Mouse (Mus musculus): Measurements from ENCODE around the gene Olfr224. TPM values are rescaled to one million over a fixed set of nuclear protein-coding genes. Genes with fewer than 3 reads are reported as not detected.

Olfr224 gene
- not detected in 2 replicates for polyA plus RNA-seq (2015; fragmentation: Nextera tagmentation; extraction: Ambion mirVana)

DNA sequence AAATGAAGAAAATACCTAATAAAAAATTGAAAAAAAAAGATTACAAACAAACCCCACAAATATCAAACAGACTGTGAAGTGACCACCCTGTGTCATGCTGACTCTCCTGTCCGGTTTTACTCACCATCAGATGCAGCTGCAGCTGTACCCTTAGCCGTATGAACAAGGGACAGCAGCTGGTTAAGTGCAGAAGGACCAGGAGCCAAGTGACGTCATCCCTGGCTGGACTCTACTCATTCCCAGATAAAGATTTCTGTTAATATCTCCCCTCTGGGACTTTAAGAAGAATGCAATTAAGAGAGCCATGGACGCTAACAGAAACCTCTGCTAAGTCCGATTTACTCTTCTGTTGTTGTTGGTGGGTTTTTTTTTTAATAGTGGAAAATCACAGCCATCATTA lies at the start of gene Olfr224:
TSS of gene Olfr224 (minus strand) at position 149 of the 400 bp plus-strand sequence.
- WGBS, result 67% methylated on average over 5 of the region's 5 CpGs
- Histone ChIP-seq H3K27ac (ENCODE audit: low read length) (no peak within 1 kb of the TSS), H3K4me3 (ENCODE audit: low read length) (no peak within 1 kb of the TSS), H3K4me1 (ENCODE audit: insufficient read depth, low read length) (no peaks in the 10 kb centered on the region), H3K9ac (replicated peaks; ENCODE audit: low read length) (no peak within 1 kb of the TSS), H3K4me2 (replicated peaks; ENCODE audit: low read depth, low read length) (no peak within 1 kb of the TSS), H3K36me3 (ENCODE audit: insufficient read depth, low read length) (no peaks in the 10 kb centered on the region), H3K9me3 (ENCODE audit: low read length) (no peaks in the 10 kb centered on the region), H3K27me3 (ENCODE audit: insufficient read depth, low read length) (no peaks in the 10 kb centered on the region)
- no peak for ATAC-seq (ENCODE audit: low FRiP score, low TSS enrichment)

DNA sequence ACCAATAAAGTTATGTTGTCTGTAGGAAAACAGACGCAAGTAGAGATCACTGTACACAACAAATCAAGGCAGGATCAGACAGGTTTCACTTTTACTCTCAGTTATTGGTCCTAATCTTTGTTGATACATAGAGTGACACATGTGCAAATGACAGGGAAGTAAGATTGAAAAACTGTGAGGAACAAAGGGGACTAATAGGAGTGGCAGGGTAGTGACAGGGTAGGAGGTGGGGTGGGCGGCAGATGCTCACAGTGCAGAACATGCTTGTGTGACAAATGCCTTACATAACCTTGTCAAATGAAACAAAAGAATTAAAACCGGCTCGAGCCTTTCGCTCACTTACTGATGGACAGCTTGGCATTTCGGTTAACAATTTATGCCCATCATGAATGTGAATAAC lies 48.4 kb upstream of the Olfr224 start:
- H3K27ac ChIP-seq (ENCODE audit: low read length), result no peak overlapping the region
- no peaks in the 10 kb centered on the region for H3K36me3 ChIP-seq (ENCODE audit: insufficient read depth, low read length)
- no peaks in the 10 kb centered on the region for H3K4me1 ChIP-seq (ENCODE audit: insufficient read depth, low read length)
- WGBS, result 81% methylated on average over 6 of the region's 6 CpGs
- H3K4me2 ChIP-seq (replicated peaks; ENCODE audit: low read depth, low read length), result no peak overlapping the region
- H3K9ac ChIP-seq (replicated peaks; ENCODE audit: low read length), result no peak overlapping the region
- no peaks in the 10 kb centered on the region for H3K27me3 ChIP-seq (ENCODE audit: insufficient read depth, low read length)
- no peak overlapping the region for H3K4me3 ChIP-seq (ENCODE audit: low read length)
- H3K9me3 ChIP-seq (ENCODE audit: low read length), result no peaks in the 10 kb centered on the region
- ATAC-seq (ENCODE audit: low FRiP score, low TSS enrichment), result no peak

DNA sequence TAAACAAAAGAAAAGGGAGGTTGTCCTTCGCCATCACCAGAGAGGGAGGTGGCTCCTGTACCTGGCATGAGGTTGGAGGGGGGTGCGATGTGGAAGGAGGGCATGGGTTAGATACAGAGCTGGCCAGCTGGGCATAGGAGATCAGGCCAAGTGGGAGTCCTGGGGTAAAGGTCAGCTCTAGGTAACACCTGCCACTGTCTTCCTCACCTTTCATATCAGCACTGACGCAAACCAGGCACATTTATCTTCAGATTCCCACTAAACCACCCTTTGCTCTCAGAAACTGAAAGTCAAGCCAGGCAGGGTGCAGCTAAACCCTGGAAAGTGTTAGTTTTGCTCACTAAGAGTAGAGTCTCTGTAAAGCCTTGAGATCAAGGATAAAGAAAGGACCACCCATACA lies 48.0 kb upstream of the Olfr224 start:
- no peaks in the 10 kb centered on the region for H3K9me3 ChIP-seq (ENCODE audit: low read length)
- H3K4me3 ChIP-seq (ENCODE audit: low read length), result no peak overlapping the region
- no peaks in the 10 kb centered on the region for H3K4me1 ChIP-seq (ENCODE audit: insufficient read depth, low read length)
- H3K36me3 ChIP-seq (ENCODE audit: insufficient read depth, low read length), result no peaks in the 10 kb centered on the region
- ATAC-seq (ENCODE audit: low FRiP score, low TSS enrichment), result no peak
- H3K4me2 ChIP-seq (replicated peaks; ENCODE audit: low read depth, low read length), result no peak overlapping the region
- H3K27me3 ChIP-seq (ENCODE audit: insufficient read depth, low read length), result no peaks in the 10 kb centered on the region
- WGBS, result 77% methylated on average over 3 of the region's 3 CpGs
- H3K9ac ChIP-seq (replicated peaks; ENCODE audit: low read length), result no peak overlapping the region
- H3K27ac ChIP-seq (ENCODE audit: low read length), result no peak overlapping the region

DNA sequence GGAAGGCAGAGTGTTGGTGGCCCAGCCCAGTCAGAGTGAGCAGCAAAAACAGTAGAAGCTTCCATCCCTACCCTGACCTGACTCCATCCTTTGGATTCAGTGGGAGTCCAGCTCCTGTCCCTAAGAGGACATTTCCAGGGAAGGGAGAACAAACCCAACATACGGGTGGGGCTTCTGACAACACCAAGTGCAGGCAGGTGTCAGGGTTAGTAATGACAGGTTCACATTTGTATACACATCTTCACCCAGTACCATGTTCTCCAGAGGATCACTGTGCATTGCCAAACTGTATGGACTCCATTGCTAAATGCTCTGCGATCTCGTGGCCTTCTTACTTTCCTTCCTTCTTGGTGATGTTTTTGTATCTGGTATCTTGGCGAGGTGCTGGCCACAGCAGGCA lies 45.6 kb upstream of the Olfr224 start, which contains the start of gene 2210407C18Rik:
TSS of gene 2210407C18Rik (minus strand) at position 101 of the 400 bp plus-strand sequence.
- no peak for ATAC-seq (ENCODE audit: low FRiP score, low TSS enrichment)
- Histone ChIP-seq H3K4me1 (ENCODE audit: insufficient read depth, low read length) (no peaks in the 10 kb centered on the region), H3K36me3 (ENCODE audit: insufficient read depth, low read length) (no peaks in the 10 kb centered on the region), H3K4me3 (ENCODE audit: low read length) (no peak within 1 kb of the TSS), H3K4me2 (replicated peaks; ENCODE audit: low read depth, low read length) (no peak within 1 kb of the TSS), H3K27ac (ENCODE audit: low read length) (no peak within 1 kb of the TSS), H3K9me3 (ENCODE audit: low read length) (no peaks in the 10 kb centered on the region), H3K9ac (replicated peaks; ENCODE audit: low read length) (no peak within 1 kb of the TSS), H3K27me3 (ENCODE audit: insufficient read depth, low read length) (no peaks in the 10 kb centered on the region)
- WGBS, result 95% methylated on average over 4 of the region's 4 CpGs

DNA sequence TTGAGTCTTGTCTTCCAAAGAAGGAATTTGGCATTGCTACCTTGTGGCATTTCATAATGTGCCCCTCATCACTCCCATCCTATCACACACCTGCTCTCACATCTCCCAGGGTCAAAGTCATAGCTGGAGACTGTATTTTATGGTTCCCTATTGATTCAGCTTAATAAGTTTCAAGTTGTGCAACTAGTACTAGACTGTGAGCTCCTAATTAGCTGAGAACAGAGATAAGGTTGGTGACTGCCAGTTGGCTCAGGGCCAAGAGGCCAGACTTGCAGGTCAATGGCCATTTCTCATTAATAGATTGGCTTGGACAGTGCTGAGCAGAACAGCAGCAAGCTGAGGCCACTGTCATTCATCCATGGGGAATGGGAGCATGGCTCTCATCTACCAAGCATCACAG lies 44.2 kb upstream of the Olfr224 start:
- Histone ChIP-seq H3K9me3 (ENCODE audit: low read length) (no peaks in the 10 kb centered on the region), H3K27ac (ENCODE audit: low read length) (no peak overlapping the region), H3K4me1 (ENCODE audit: insufficient read depth, low read length) (no peaks in the 10 kb centered on the region), H3K27me3 (ENCODE audit: insufficient read depth, low read length) (no peaks in the 10 kb centered on the region), H3K9ac (replicated peaks; ENCODE audit: low read length) (no peak overlapping the region), H3K4me2 (replicated peaks; ENCODE audit: low read depth, low read length) (no peak overlapping the region), H3K36me3 (ENCODE audit: insufficient read depth, low read length) (no peaks in the 10 kb centered on the region), H3K4me3 (ENCODE audit: low read length) (no peak overlapping the region)
- no peak for ATAC-seq (ENCODE audit: low FRiP score, low TSS enrichment)

- no peak overlapping the region for H3K27ac ChIP-seq (ENCODE audit: low read length)
- WGBS, result 49% methylated on average over 3 of the region's 3 CpGs
- no peak overlapping the region for H3K4me2 ChIP-seq (replicated peaks; ENCODE audit: low read depth, low read length)
- H3K36me3 ChIP-seq (ENCODE audit: insufficient read depth, low read length), result no peaks in the 10 kb centered on the region
- H3K9me3 ChIP-seq (ENCODE audit: low read length), result no peaks in the 10 kb centered on the region
- H3K9ac ChIP-seq (replicated peaks; ENCODE audit: low read length), result no peak overlapping the region
- H3K27me3 ChIP-seq (ENCODE audit: insufficient read depth, low read length), result no peaks in the 10 kb centered on the region
- no peaks in the 10 kb centered on the region for H3K4me1 ChIP-seq (ENCODE audit: insufficient read depth, low read length)
- H3K4me3 ChIP-seq (ENCODE audit: low read length), result no peak overlapping the region
- ATAC-seq (ENCODE audit: low FRiP score, low TSS enrichment), result no peak
Measured at GRCm38 (mm10) chr11:58613359-58613758, 43.0 kb upstream of the Olfr224 start.

GRCm38 (mm10) chr11:58607030-58607429 lies 36.7 kb upstream of the Olfr224 start:
- H3K36me3 ChIP-seq (ENCODE audit: insufficient read depth, low read length), result no peaks in the 10 kb centered on the region
- no peak overlapping the region for H3K27ac ChIP-seq (ENCODE audit: low read length)
- no peaks in the 10 kb centered on the region for H3K9me3 ChIP-seq (ENCODE audit: low read length)
- no peak overlapping the region for H3K4me2 ChIP-seq (replicated peaks; ENCODE audit: low read depth, low read length)
- no peak overlapping the region for H3K4me3 ChIP-seq (ENCODE audit: low read length)
- H3K27me3 ChIP-seq (ENCODE audit: insufficient read depth, low read length), result no peaks in the 10 kb centered on the region
- no peaks in the 10 kb centered on the region for H3K4me1 ChIP-seq (ENCODE audit: insufficient read depth, low read length)
- H3K9ac ChIP-seq (replicated peaks; ENCODE audit: low read length), result no peak overlapping the region
- no peak for ATAC-seq (ENCODE audit: low FRiP score, low TSS enrichment)
- WGBS, result 71% methylated on average over 6 of the region's 6 CpGs

- 92% methylated on average over 12 of the region's 12 CpGs for WGBS
- Histone ChIP-seq H3K9ac (replicated peaks; ENCODE audit: low read length) (no peak overlapping the region), H3K9me3 (ENCODE audit: low read length) (no peaks in the 10 kb centered on the region), H3K27me3 (ENCODE audit: insufficient read depth, low read length) (no peaks in the 10 kb centered on the region), H3K4me2 (replicated peaks; ENCODE audit: low read depth, low read length) (no peak overlapping the region), H3K4me3 (ENCODE audit: low read length) (no peak overlapping the region), H3K36me3 (ENCODE audit: insufficient read depth, low read length) (no peaks in the 10 kb centered on the region), H3K27ac (ENCODE audit: low read length) (no peak overlapping the region), H3K4me1 (ENCODE audit: insufficient read depth, low read length) (no peaks in the 10 kb centered on the region)
- no peak for ATAC-seq (ENCODE audit: low FRiP score, low TSS enrichment)
Measured at GRCm38 (mm10) chr11:58606177-58606919, 36.0 kb upstream of the Olfr224 start.

- H3K4me1 ChIP-seq (ENCODE audit: insufficient read depth, low read length), result no peaks in the 10 kb centered on the region
- no peak overlapping the region for H3K4me2 ChIP-seq (replicated peaks; ENCODE audit: low read depth, low read length)
- no peak overlapping the region for H3K27ac ChIP-seq (ENCODE audit: low read length)
- H3K36me3 ChIP-seq (ENCODE audit: insufficient read depth, low read length), result no peaks in the 10 kb centered on the region
- WGBS, result 81% methylated on average over 3 of the region's 3 CpGs
- no peak overlapping the region for H3K4me3 ChIP-seq (ENCODE audit: low read length)
- no peaks in the 10 kb centered on the region for H3K9me3 ChIP-seq (ENCODE audit: low read length)
- ATAC-seq (ENCODE audit: low FRiP score, low TSS enrichment), result no peak
- H3K27me3 ChIP-seq (ENCODE audit: insufficient read depth, low read length), result no peaks in the 10 kb centered on the region
- no peak overlapping the region for H3K9ac ChIP-seq (replicated peaks; ENCODE audit: low read length)
Measured at GRCm38 (mm10) chr11:58605228-58605627, 34.9 kb upstream of the Olfr224 start.

GRCm38 (mm10) chr11:58604688-58605087 lies 34.3 kb upstream of the Olfr224 start:
- no peak for ATAC-seq (ENCODE audit: low FRiP score, low TSS enrichment)
- 44% methylated on average over 2 of the region's 2 CpGs for WGBS
- Histone ChIP-seq H3K4me2 (replicated peaks; ENCODE audit: low read depth, low read length) (no peak overlapping the region), H3K27me3 (ENCODE audit: insufficient read depth, low read length) (no peaks in the 10 kb centered on the region), H3K36me3 (ENCODE audit: insufficient read depth, low read length) (no peaks in the 10 kb centered on the region), H3K9ac (replicated peaks; ENCODE audit: low read length) (no peak overlapping the region), H3K9me3 (ENCODE audit: low read length) (no peaks in the 10 kb centered on the region), H3K27ac (ENCODE audit: low read length) (no peak overlapping the region), H3K4me3 (ENCODE audit: low read length) (no peak overlapping the region), H3K4me1 (ENCODE audit: insufficient read depth, low read length) (no peaks in the 10 kb centered on the region)

Measured in kidney, embryonic 16.5 days (tissue).